Mouse (Mus musculus) lung, postnatal 0 days (tissue): Measurements from ENCODE around the gene Dmrt1.

Experiments used
- CTCF ChIP-seq: IDR thresholded peaks from 2 replicates; pipeline ENCODE4 v1.5.1; 2016; ENCODE audit warnings: antibody characterized with exemption, mild to moderate bottlenecking
- EP300 ChIP-seq: IDR thresholded peaks from 2 replicates; pipeline ENCODE4 v1.6.1; 2016; ENCODE audit warnings: antibody characterized with exemption, mild to moderate bottlenecking, control low read depth

DNA sequence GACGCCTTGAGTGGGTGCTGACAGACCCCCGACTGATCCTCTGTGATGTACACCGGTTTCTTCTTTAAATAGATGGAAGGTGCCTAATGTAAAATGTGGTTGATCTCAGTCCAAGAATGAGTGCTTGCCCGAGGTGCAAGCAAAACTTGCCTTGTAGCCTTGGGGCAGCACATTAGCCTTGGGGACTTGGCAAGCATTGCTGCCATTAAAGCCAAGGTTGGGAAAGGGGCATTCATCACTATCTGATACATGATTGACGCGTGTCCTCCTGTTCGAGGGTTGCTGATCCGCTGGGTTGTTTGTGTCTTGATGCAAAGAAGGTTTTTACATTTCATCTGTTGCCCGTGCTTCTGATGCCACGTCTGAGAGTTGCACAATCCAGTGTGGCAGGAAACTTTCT lies 69.0 kb downstream of the Dmrt1 start:
- TF ChIP-seq CTCF = no peak
- TF ChIP-seq EP300 = no peak
